Mouse (Mus musculus) lung, postnatal 0 days (tissue): ENCODE data around the gene Arhgef17. TPM values are rescaled to one million over a fixed set of nuclear protein-coding genes. Genes with fewer than 3 reads are reported as not detected.
A peak's percentile ranks its signal among the peaks of the same experiment; 100 is the strongest.
"Not testable (repeated sequence)": the region's sequence is repeated elsewhere in the genome, so short reads cannot be mapped to it uniquely, and the experiment has no call there.

Experiments used
- ATAC-seq: fragments of 200-750 bp; cut with Nextera tagmentation; 2 replicates; pipeline ENCODE4 v1.8.0; 2017; ENCODE audit warnings: moderate library complexity
- DNase-seq: peaks from one replicate; pipeline ENCODE4 v3.0.0-alpha.2; 2016; ENCODE audit warnings: low spot score
- H3K27ac ChIP-seq: fragments of 300-500 bp; sonication (generic); 2 replicates; pipeline ENCODE4 v1.5.1; 2014; ENCODE audit warnings: antibody characterized with exemption, mild to moderate bottlenecking, low read length, mixed read lengths
- H3K27me3 ChIP-seq: fragments of 300-500 bp; sonication (generic); replicated peaks from 2 replicates; pipeline ENCODE4 v1.6.1; 2014; ENCODE audit warnings: low read length, mixed read lengths; ENCODE audit not compliant: insufficient read depth
- H3K36me3 ChIP-seq: fragments of 300-500 bp; sonication (generic); 2 replicates; pipeline ENCODE4 v1.6.1; 2014; ENCODE audit warnings: low read length, mixed read lengths; ENCODE audit not compliant: insufficient read depth
- H3K4me1 ChIP-seq: fragments of 300-500 bp; sonication (generic); 2 replicates; pipeline ENCODE4 v1.6.1; 2014; ENCODE audit warnings: antibody characterized with exemption, low read depth, low read length, mixed read lengths; ENCODE audit not compliant: insufficient read depth
- H3K4me2 ChIP-seq: fragments of 300-500 bp; sonication (generic); replicated peaks from 2 replicates; pipeline ENCODE4 v1.6.1; 2014; ENCODE audit warnings: low read depth, mild to moderate bottlenecking, low read length, moderate library complexity, mixed read lengths
- H3K4me3 ChIP-seq: fragments of 300-500 bp; sonication (generic); 2 replicates; pipeline ENCODE4 v1.5.1; 2014; ENCODE audit warnings: low read depth, low read length
- H3K9ac ChIP-seq: fragments of 300-500 bp; sonication (generic); replicated peaks from 2 replicates; pipeline ENCODE4 v1.6.1; 2014; ENCODE audit warnings: low read depth, mild to moderate bottlenecking
- H3K9me3 ChIP-seq: fragments of 300-500 bp; sonication (generic); 2 replicates; pipeline ENCODE4 v1.6.1; 2016; ENCODE audit warnings: low read length, mixed read lengths
- CTCF ChIP-seq: IDR thresholded peaks from 2 replicates; pipeline ENCODE4 v1.5.1; 2016; ENCODE audit warnings: antibody characterized with exemption, mild to moderate bottlenecking
- EP300 ChIP-seq: IDR thresholded peaks from 2 replicates; pipeline ENCODE4 v1.6.1; 2016; ENCODE audit warnings: antibody characterized with exemption, mild to moderate bottlenecking, control low read depth
- WGBS: fragments of 180-500 bp; shearing (Covaris S2); extraction: QIAGEN DNeasy Blood & Tissue Kit; methylation state at CpG from one replicate; pipeline ENCODE4 v1.1.7; 2014; 5-methylcytosine and 5-hydroxymethylcytosine counted together
- polyA plus RNA-seq: library from polyadenylated mRNA; unstranded; fragments of >200 nt; fragmentation: Nextera tagmentation; extraction: Ambion mirVana; gene quantifications from 2 replicates; pipeline ENCODE4 v1.2.1, GENCODE M21; 2015

Arhgef17 gene
- polyA plus RNA-seq, 1 experiment from 2014 or later: 5.8 TPM

DNA sequence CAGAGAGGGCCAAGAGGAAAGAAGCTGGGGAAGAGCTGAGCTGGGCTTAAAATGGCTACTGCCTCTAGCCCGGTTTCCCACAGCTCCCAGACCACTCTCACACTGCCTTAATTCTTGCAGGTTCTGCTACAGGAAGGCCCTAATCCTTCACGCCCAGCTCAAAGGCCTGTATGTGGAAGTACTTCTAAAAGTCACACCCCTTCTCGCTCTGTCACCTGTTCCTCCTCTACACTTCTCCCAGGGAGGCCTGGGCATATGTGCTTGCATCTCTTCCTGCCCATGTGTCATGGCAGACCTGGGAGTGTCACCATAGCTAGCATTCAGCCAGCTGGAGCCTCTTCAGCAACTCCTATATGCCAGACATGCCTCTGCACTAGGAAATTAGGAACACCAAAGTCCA, 78.5 kb downstream of the Arhgef17 start:
- Histone ChIP-seq H3K27ac (no peak overlapping the region), H3K9ac (no peak overlapping the region), H3K4me2 (no peak overlapping the region), H3K9me3 (no peaks in the 10 kb centered on the region), H3K27me3 (no peaks in the 10 kb centered on the region), H3K4me3 (no peak overlapping the region), H3K4me1 (0 out of 2 replicates have a peak, but pooled peaks cover 7% of the 10 kb centered on the region), H3K36me3 (no peaks in the 10 kb centered on the region)
- ATAC-seq: no peak
- TF ChIP-seq EP300: no peak
- no peak for TF ChIP-seq CTCF
- DNase-seq: no peak
- WGBS: 53% methylated on average over 3 of the region's 3 CpGs

DNA sequence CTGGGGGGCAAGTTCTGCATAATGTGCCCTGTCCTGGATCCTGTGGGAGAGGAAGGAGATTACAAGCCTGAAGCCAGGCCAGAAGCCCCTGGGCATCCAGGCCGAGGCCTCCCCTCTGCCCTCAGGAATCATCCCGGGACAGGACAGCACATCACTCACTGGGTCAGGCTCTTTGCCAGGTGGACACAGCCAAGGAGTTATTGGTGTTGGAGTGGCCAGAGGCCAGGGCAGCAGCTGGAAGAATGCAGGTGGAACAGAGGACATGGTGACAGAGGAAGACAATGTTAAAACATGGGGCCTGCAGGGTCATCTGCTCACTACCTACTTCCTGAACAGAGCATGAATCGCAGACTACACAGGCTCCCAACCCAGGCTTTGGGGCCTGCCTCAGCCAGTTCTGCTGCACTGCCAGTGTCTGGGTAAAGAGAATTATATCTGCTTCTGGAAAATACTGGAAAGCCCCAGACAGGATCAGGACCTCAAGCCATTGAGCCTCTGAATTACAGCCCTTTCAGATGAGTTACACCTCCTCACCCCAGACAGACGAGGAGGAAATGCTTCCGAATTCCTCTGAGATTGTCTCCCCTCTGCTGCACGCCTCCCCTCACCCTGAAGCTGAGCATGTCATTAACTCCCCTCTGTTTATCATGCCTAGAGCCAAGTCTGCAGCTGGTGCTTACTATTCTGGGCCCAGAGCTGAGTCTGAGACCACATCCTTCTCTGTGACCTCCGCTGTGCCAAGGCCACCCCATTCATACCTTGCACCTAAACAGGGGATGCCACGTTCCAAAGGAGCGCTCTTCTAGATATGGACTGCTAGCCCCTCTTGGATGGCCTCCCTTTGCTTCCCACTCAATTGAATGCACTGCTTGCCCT, 80.2 kb downstream of the Arhgef17 start:
- H3K4me3 ChIP-seq: no peak overlapping the region
- TF ChIP-seq CTCF (no peak), EP300 (no peak)
- 0 out of 2 replicates have a peak, but pooled peaks cover 7% of the 10 kb centered on the region for H3K4me1 ChIP-seq
- H3K9me3 ChIP-seq: no peaks in the 10 kb centered on the region
- no peak overlapping the region for H3K9ac ChIP-seq
- no peak overlapping the region for H3K4me2 ChIP-seq
- no peaks in the 10 kb centered on the region for H3K27me3 ChIP-seq
- ATAC-seq: no peak
- H3K27ac ChIP-seq: no peak overlapping the region
- no peaks in the 10 kb centered on the region for H3K36me3 ChIP-seq
- DNase-seq: no peak
- WGBS: 49% methylated on average over 9 of the region's 9 CpGs

DNA sequence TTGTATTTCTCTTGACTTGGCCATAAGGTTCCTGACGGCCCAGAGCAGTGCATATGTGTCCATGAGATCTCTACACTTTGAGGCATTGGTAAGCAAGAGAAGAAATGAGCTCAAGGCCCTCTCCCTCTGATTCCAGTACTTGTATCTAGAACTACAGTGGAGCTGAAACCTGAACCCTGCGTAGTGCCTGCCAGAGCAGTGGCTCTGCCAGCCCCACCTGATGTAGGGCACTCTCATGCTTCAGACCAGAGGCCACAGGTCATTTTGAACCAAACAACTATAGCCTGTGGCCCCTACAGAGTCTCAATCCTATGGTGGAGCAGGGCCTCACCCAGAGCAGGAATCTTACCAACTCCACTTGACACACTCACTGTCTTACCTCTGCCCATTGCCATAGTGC, 82.4 kb downstream of the Arhgef17 start:
- no peak for DNase-seq
- WGBS: 94% methylated on average over 2 of the region's 2 CpGs
- H3K4me2 ChIP-seq: no peak overlapping the region
- no peaks in the 10 kb centered on the region for H3K36me3 ChIP-seq
- H3K27ac ChIP-seq: no peak overlapping the region
- H3K27me3 ChIP-seq: no peaks in the 10 kb centered on the region
- TF ChIP-seq CTCF (no peak), EP300 (no peak)
- no peak for ATAC-seq
- H3K9me3 ChIP-seq: no peaks in the 10 kb centered on the region
- H3K4me3 ChIP-seq: no peak overlapping the region
- 0 out of 2 replicates have a peak, but pooled peaks cover 7% of the 10 kb centered on the region for H3K4me1 ChIP-seq
- no peak overlapping the region for H3K9ac ChIP-seq

DNA sequence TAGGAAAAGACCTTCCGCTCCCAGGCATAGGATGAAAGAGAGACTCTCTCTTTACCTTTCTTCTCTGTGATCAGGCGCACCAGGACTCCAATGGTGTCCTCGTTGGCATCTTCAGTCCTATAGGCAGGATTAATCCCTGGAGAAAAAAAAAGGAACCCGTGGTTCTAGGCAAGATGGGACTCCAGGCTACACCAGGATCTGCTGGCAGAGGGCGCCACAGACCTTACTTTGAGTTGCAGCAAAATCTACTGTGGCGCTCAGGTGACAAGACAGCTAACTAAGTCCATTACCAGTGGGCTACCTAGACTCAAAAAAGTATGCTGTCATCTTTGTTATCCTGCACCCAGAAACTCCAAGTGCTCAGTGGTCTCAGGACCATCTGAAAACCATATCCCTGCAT, 83.2 kb downstream of the Arhgef17 start:
- Histone ChIP-seq H3K27ac (no peak overlapping the region), H3K4me2 (no peak overlapping the region), H3K36me3 (no peaks in the 10 kb centered on the region), H3K4me1 (0 out of 2 replicates have a peak, but pooled peaks cover 7% of the 10 kb centered on the region), H3K9me3 (no peaks in the 10 kb centered on the region), H3K9ac (no peak overlapping the region), H3K27me3 (no peaks in the 10 kb centered on the region), H3K4me3 (no peak overlapping the region)
- WGBS: 40% methylated on average over 6 of the region's 6 CpGs
- TF ChIP-seq EP300 (no peak), CTCF (peak; percentile 82)
- peak; percentile 71 for DNase-seq
- no peak for ATAC-seq

DNA sequence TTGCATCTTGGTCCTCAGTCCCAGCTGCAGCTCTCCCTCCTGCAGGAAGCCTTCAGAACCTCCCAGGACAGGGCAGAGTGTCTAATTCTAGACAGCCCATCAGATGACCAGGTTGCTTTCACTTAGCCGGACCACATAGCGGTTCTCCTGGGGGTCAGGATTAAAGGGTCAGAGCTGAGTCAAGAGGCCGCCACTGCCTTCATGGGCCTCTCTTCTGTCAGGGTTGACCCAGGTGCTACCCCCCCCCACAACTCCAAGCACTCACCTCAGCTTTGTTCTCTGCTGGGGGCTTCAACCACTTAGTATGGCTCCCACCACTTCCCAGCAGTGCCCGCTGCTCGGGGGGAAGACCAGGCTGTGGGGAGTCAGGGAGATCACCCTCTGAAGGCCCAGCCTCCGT, 84.8 kb downstream of the Arhgef17 start:
- H3K4me2 ChIP-seq: no peak overlapping the region
- TF ChIP-seq EP300 (no peak), CTCF (no peak)
- 84% methylated on average over 6 of the region's 6 CpGs for WGBS

DNA sequence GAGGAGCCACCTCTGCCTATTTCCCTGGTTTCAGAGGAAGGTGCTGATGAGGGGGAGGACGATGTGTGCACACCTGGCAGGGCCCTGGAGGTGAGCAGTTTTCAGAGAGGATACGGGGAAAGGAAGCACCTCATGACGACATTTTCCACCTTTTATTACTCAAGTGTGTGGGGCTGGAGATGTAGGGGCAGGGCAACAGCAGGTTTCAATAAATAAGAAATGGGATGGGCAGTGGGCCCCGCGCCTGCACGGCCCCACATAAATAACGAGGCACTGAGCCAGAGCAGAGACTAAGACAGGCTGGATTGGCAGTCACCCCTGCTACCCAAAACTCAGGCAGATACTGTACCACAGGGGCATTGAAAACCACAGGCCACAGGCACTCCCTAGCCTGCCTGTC, 85.9 kb downstream of the Arhgef17 start:
- not testable (repeated sequence) for H3K9ac ChIP-seq, H3K27ac ChIP-seq, H3K9me3 ChIP-seq, H3K36me3 ChIP-seq, H3K4me1 ChIP-seq, H3K4me2 ChIP-seq, H3K4me3 ChIP-seq, H3K27me3 ChIP-seq, ATAC-seq, DNase-seq
- WGBS: 70% methylated on average over 7 of the region's 7 CpGs

More for the DNA sequence above, 84.8 kb downstream of the Arhgef17 start:
- H3K4me3 ChIP-seq: no peak overlapping the region
- ATAC-seq (no peak), DNase-seq (no peak)
- H3K27ac ChIP-seq: no peak overlapping the region
- H3K36me3 ChIP-seq: no peaks in the 10 kb centered on the region
- H3K4me1 ChIP-seq: 0 out of 2 replicates have a peak, but pooled peaks cover 7% of the 10 kb centered on the region
- no peaks in the 10 kb centered on the region for H3K27me3 ChIP-seq
- no peaks in the 10 kb centered on the region for H3K9me3 ChIP-seq
- H3K9ac ChIP-seq: no peak overlapping the region
